Mouse (Mus musculus) gastrocnemius, postnatal 4 days (tissue): ENCODE measurements at regions not wholly inside any gene's neighbourhood (a gene's known extent, or its start where the extent isn't known, plus 50 kb on each side); places are given as distances from the start of the nearest gene placed in this dataset.

Experiments used
- DNase-seq, 2 experiments: peaks; one replicate each; pipeline ENCODE4 v3.0.0; 2021 to 2022; ENCODE audit warnings: low spot score in 2 of 2, mixed read lengths in 2 of 2

- DNase-seq: no peak
Observed at GRCm38 (mm10) chr2:51014232-51014631, 134.7 kb downstream of the Rnd3 start.

GRCm38 (mm10) chr2:51013090-51013489, 135.8 kb downstream of the Rnd3 start:
- no peak for DNase-seq

- DNase-seq: no peak
Observed at GRCm38 (mm10) chr2:51008251-51008533, 140.7 kb downstream of the Rnd3 start.

GRCm38 (mm10) chr2:51007409-51008250, 141.3 kb downstream of the Rnd3 start:
- DNase-seq: no peak

- no peak for DNase-seq
Observed at GRCm38 (mm10) chr2:51006818-51007217, 142.1 kb downstream of the Rnd3 start.

- no peak for DNase-seq
Observed at GRCm38 (mm10) chr2:51001548-51001947, 147.4 kb downstream of the Rnd3 start.

GRCm38 (mm10) chr2:50983883-50984410, 165.0 kb downstream of the Rnd3 start:
- no peak for DNase-seq

- DNase-seq: no peak
Observed at GRCm38 (mm10) chr2:50982571-50982970, 166.3 kb downstream of the Rnd3 start.

- DNase-seq: no peak
Observed at GRCm38 (mm10) chr2:50978356-50978755, 170.6 kb downstream of the Rnd3 start.

GRCm38 (mm10) chr2:50971131-50971825, 177.6 kb downstream of the Rnd3 start:
- no peak for DNase-seq

GRCm38 (mm10) chr2:50968382-50968781, 180.5 kb downstream of the Rnd3 start:
- DNase-seq: peak in 1 of 2 experiments; percentile 36

GRCm38 (mm10) chr2:50967826-50968225, 181.1 kb downstream of the Rnd3 start:
- DNase-seq: no peak

- DNase-seq: no peak
Observed at GRCm38 (mm10) chr2:50967133-50967532, 181.8 kb downstream of the Rnd3 start.

- no peak for DNase-seq
Observed at GRCm38 (mm10) chr2:50965485-50966017, 183.4 kb downstream of the Rnd3 start.

- DNase-seq: no peak
Observed at GRCm38 (mm10) chr2:50964062-50964461, 184.8 kb downstream of the Rnd3 start.

GRCm38 (mm10) chr2:50961049-50961448, 187.9 kb downstream of the Rnd3 start:
- DNase-seq: no peak

GRCm38 (mm10) chr2:50959323-50959722, 189.6 kb downstream of the Rnd3 start:
- no peak for DNase-seq

- no peak for DNase-seq
Observed at GRCm38 (mm10) chr2:50954361-50955066, 194.4 kb downstream of the Rnd3 start.

- DNase-seq: no peak
Observed at GRCm38 (mm10) chr2:50951027-50951426, 197.9 kb downstream of the Rnd3 start.

GRCm38 (mm10) chr2:50949717-50950116, 199.2 kb downstream of the Rnd3 start:
- DNase-seq: no peak

- no peak for DNase-seq
Observed at GRCm38 (mm10) chr2:50945526-50945925, 203.4 kb downstream of the Rnd3 start.

GRCm38 (mm10) chr2:50943180-50943579, 205.7 kb downstream of the Rnd3 start:
- DNase-seq: peak; percentile 40 to 63
